Mouse (Mus musculus): ENCODE data around the gene Col15a1.

Col15a1 gene

GRCm38 (mm10) chr4:47230498-47230897, 22.5 kb downstream of the Col15a1 start:
- DNase-seq (ENCODE audit: low spot score in 2 of 2), result no peak

DNA sequence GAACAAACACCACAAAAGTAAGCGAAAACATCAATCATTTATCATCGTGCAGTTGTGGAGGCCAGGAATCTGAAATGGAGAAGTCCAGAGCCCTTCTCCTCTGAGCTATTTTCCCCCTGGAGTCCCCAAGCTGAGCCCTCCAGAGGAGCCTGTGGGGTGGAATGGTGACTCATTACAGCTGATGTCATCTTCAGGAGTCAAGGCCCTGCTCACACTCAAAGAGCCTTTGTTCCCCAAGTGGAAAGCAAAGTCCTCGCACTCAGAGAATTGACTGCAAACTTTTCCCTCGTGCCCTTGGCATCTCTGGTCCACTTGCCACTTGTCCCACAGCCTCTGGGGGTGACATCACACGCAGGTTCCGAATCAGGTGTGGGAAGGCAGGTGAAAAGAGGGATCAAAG, 23.4 kb downstream of the Col15a1 start:
- DNase-seq (ENCODE audit: low spot score in 2 of 2), result no peak

- DNase-seq (ENCODE audit: low spot score in 2 of 2), result no peak
Measured at GRCm38 (mm10) chr4:47233192-47233835, 25.4 kb downstream of the Col15a1 start.

DNA sequence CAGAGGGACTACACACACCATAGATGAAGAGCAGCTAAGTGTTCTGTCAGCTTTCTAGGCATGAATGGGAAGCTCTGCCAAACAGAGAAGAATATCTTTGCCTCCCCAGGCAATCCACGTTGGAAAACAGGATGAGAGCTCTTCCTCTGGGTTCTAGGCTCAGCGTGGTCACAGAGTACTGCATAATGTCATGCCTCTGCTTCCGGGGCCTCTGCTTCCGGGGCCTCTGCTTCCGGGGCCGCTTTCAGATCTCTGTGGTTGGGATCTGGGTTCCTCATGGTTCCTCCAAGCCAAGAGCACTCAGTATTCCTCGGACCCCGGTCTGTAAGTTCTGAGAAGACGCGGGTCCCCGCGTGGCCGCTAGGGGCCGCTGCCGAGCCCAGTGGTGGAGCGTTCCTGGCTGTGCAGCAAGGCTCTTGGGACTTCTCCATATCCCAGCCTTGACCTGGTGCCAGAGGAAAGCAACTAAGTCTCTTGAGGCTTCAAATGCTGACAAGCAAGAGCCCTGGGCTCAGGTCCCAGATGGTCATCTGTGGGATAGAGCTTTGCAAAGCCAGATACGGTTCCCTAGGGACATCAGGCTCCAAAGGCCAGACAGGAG, 26.8 kb downstream of the Col15a1 start:
- DNase-seq (ENCODE audit: low spot score in 2 of 2), result peak; percentile 43 to 78

GRCm38 (mm10) chr4:47235312-47235711, 27.4 kb downstream of the Col15a1 start:
- DNase-seq (ENCODE audit: low spot score in 2 of 2), result no peak

- no peak for DNase-seq (ENCODE audit: low spot score in 2 of 2)
Measured at GRCm38 (mm10) chr4:47236104-47236503, 28.1 kb downstream of the Col15a1 start.

GRCm38 (mm10) chr4:47237220-47237619, 29.3 kb downstream of the Col15a1 start:
- no peak for DNase-seq (ENCODE audit: low spot score in 2 of 2)

DNA sequence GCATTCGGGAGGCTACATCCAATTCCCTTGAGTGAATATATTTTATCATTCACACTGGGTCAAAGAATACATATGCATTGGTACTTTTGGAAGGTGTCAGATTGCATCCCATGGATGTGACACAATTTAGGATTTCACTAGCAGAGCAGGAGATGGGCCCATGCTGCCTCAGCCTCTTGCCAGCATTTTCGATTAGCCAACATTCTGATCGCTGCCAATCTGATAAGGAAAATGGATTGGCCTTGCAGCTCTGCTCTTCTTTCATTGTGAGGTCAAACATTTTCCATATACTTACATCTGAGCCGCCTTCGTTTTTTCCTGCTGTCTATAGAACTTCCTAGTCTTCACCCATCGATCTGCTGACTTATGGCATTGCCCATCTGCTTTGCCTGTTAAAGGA, 31.2 kb downstream of the Col15a1 start:
- no peak for DNase-seq (ENCODE audit: low spot score in 2 of 2)

GRCm38 (mm10) chr4:47240901-47241300, 32.9 kb downstream of the Col15a1 start:
- no peak for DNase-seq (ENCODE audit: low spot score in 2 of 2)

GRCm38 (mm10) chr4:47242127-47242526, 34.2 kb downstream of the Col15a1 start:
- DNase-seq (ENCODE audit: low spot score in 2 of 2), result no peak

DNA sequence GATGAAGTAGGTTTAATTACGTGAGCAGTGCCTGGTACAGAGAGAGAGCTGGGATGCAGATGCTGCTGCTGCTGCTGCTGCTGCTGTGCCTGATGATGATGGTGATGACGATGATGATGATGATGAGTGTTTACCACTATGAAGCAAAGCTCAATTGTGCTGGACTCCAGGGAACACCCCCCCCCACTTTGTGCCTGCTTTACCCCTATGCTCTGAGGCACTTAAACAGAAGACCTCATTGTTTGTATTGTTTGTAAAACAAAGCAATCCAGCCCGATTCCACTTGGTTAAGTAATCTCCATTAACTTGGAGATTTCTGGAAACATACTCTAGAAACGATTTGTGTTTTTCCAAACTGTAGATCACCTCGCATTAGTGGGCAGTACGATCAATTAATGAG, 36.7 kb downstream of the Col15a1 start:
- no peak for DNase-seq (ENCODE audit: low spot score in 2 of 2)

DNA sequence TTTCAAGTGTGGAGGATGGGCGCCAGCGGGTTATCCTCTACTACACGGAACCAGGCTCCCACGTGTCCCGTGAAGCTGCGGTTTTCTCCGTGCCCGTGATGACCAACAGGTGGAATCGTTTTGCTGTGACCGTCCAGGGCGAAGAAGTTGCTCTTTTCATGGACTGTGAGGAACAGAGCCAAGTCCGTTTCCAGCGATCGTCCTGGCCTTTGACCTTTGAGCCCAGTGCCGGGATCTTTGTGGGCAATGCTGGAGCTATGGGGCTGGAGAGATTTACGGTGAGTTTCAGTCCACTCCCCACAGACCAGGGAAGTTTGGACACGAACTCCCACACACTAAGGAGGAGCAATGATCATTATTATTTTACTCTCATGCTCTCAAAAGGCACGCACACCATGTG, 37.7 kb downstream of the Col15a1 start:
- DNase-seq (ENCODE audit: low spot score in 2 of 2), result no peak

GRCm38 (mm10) chr4:47246811-47247210, 38.9 kb downstream of the Col15a1 start:
- DNase-seq (ENCODE audit: low spot score in 2 of 2), result peak in 1 of 2 experiments; percentile 71

DNA sequence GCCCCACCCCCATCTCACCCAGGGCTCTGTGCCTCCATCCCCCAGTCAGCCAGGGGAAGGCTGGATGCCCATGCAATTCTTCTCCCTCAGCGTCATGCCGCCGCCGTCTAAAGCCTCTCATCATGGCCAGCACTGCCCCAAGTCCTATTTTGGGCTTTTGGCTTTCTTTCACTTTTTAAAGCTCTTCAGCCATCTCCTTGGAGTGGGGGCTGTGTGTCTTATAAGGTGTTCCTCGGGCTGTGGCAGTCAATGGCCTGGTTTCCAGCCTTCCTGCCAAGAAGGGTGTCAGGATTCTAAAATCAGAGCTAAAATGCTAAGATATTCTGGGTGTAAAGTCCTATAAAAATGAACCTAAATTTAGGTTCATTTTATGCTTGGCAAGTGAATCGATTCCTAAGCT, 39.6 kb downstream of the Col15a1 start:
- no peak for DNase-seq (ENCODE audit: low spot score in 2 of 2)

DNA sequence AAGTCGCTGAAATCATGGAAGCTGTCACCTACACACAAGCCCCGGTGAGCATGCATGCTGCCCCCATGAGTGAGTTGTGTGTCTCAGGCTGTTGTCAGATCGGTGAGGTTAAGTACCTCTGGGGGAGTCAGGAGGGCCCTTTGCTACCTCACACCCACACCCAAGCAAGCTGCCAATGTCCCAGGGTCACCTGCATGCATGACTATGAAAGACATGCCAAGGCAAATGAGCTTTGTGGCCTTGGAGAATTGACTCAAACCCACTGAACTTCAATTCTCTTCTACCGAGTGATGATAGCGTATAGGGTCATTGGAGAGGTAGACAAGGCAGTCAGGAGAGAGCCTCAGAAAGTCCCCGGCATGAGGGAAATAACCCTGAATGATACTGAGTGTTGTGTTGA, 41.2 kb downstream of the Col15a1 start:
- no peak for DNase-seq (ENCODE audit: low spot score in 2 of 2)

DNA sequence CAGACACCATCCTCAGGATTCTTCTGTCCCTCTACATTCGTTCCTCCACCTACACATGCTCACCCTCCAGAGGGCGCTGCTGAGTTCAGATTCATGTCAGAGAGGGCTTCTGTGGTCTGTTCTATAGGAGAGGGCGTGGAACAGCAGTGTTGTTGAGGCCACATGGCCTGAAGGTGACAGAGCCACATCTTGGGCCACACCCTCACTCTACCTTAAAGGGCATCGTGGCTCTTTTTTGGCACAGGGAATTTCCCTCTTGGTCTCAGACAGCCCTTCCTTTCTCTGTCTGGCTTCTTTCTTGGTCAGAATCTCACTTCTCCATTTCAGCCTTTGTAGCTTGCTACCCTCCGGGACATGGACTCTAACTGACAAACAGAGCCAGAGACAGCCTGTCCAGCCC, 43.1 kb downstream of the Col15a1 start:
- peak; percentile 83 to 97 for DNase-seq (ENCODE audit: low spot score in 2 of 2)

GRCm38 (mm10) chr4:47251693-47252435, 43.9 kb downstream of the Col15a1 start:
- DNase-seq (ENCODE audit: low spot score in 2 of 2), result no peak

DNA sequence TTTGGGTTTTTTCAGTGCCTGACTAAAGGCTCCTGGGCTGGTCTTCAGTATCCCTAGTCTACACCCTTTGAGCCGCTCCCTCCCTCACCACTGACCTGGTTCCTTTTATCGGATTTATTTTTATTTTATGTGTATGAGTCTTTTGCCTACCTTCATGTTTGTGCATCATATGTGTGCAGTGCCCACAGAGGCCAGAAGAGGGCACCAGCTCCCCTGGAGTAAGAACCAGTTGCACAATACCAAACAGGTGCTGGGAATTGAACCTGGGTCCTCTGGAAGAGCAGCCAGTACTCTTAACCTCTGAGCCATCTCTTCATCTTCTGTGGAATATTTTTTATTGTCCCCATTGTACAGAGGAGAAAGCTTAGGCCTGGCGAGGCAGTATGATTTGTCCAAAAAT, 44.7 kb downstream of the Col15a1 start:
- DNase-seq (ENCODE audit: low spot score in 2 of 2), result no peak

GRCm38 (mm10) chr4:47255641-47256040, 47.7 kb downstream of the Col15a1 start:
- DNase-seq (ENCODE audit: low spot score in 2 of 2), result peak; percentile 70 to 89

DNA sequence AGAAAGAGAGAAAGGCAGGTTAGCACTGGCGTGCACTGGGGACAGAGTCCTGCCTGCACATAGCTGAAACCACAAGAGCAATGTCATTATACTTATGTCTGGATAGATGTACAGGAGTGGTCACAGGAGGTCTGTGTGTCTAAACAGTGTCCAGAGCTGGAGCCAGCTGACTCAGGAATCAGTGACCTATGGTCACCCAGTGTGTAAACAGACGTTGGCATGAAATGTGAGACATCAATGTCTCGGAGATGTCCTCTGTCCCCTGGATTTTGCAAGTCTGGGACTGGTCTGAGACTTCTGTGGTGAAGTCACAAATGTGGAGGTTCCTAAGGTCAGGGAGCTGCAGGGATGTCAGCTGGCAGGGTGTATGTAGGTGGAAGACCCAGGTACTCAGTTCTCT, 50.2 kb downstream of the Col15a1 start:
- DNase-seq (ENCODE audit: low spot score in 2 of 2), result no peak

- no peak for DNase-seq (ENCODE audit: low spot score in 2 of 2)
Measured at GRCm38 (mm10) chr4:47261049-47261448, 53.1 kb downstream of the Col15a1 start.

DNA sequence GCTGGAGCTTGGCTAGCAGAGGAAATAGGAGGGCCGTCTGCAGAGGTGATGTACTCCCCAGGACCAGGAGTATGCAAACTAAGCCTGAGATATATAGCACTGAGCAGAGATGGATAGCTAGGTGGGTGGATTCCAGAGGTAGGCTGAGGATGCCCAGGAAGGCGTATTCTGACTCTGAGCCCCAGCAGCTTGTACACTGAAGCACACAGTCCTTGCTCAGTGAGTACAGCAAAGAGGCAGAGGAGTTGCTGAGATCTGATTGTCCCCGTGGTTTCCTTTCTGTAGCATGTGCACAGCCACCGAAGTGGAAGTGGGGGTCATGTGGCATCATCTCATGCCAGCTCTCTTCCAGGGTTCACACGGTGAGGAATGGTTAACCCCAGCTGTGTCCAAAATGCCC, 54.0 kb downstream of the Col15a1 start:
- DNase-seq (ENCODE audit: low spot score in 2 of 2), result no peak

DNA sequence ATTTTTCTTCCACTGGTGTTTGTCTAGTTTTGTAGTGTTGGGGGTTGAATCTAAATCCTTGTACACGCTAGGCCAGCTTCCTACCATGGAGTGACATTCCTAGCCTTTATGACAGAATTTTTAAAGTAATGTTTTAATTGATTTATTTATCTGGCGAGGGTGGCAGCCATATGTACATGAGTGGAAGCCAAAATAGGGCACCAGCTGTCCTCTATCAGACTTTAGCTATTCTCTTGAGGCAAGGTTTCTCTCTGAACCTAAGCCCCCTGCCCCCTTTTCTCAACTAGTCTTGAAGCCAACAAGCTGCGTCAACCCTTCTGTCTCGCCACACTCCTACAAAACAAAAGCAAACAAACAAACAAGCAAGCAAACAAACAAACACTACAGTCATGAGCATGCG, 57.6 kb downstream of the Col15a1 start:
- DNase-seq (ENCODE audit: low spot score in 2 of 2), result no peak

Measured in thymus, postnatal 10 days (tissue).